Mouse (Mus musculus): ENCODE data around the gene Ppp1r10. TPM values are rescaled to one million over a fixed set of nuclear protein-coding genes. Genes with fewer than 3 reads are reported as not detected.

Ppp1r10 gene
- 30.3 TPM for polyA plus RNA-seq (2015; fragmentation: Illumina TruSeq; extraction: RNeasy Lipid Tissue Mini Kit (QIAGEN cat#74804); ENCODE audit: low read depth, low replicate concordance)

DNA sequence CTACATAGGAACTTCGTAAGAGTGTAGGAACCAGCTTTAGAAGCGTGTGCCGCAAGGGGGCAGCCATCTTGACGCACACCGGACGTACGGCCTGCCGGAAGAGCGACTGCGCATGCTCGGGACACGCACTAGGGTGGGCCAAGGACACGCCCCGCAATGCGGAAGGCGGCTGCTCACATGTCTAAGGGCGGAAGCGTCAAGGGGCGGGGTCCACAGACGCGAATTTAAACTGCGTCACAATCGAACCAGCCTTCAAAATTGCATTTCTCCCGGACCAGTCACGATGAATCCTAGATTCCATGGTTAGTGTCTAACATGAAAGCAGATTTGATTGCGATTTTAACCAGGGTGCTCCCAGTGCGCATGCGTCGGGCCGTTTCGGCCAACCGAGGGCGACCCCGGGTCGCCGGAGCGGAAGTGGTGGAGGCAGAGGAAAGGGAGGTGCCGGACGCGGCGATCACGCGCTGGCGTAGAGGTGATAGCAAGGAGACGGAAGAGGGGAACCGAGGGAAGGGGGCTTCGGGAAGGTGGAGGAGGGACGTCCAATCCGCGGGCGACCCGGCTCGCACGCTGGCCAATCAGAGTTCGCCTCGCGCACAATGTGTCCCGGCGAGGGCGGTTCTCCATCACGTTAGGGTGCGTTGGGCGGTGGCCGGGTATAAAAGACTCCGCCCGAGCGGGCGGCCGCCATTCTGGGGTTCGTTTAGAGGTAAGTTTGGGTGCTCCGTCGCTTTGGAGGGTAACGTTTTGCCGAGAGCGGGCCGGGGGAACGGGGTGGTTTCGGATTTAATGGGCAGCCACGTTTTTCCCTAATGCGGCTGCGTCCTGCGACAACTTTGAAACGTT is at the start of gene Ppp1r10, which contains the start of gene Mrps18b:
TSS of gene Ppp1r10 (plus strand) at position 138 of the 846 bp plus-strand sequence.
TSS of gene Mrps18b (minus strand) at position 93 of the 846 bp plus-strand sequence.

DNA sequence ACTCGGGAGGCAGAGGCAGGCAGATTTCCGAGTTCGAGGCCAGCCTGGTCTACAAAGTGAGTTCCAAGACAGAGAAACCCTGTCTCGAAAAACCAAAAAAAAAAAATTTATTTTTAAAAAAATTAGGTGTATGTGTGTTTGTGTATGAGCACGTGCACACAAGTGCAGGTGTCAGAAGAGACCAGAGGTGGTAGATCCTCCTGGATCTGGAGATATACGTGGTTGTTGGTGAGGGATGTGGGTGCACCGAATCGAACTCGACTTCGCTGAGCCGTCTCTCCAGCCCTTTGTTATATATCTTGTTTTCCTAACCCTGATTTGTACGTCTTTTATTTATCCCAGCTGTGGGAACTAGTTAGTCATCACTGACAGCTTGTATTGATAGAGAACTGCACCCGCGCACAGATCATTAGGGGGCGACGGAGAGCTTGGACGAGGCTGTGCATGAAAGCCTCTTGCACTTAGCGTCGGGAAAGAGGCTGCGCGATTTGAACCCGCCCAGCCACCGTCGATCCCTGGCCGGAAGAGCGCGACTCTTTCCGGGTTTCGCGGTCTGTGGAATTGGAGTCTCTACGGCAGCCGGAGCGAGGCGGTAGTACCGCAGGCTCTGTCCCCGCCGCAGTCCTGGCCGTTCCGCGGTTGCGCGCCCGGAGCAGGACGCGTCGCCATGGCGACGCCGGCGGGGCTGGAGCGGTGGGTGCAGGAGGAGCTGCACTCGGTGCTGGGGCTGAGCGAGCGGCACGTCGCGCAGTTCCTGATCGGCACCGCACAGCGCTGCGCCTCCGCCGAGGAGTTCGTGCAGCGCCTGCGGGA is 36.8 kb upstream of the Ppp1r10 start, which contains the start of gene Dhx16:
TSS of gene Dhx16 (plus strand) at position 575 of the 813 bp plus-strand sequence.

DNA sequence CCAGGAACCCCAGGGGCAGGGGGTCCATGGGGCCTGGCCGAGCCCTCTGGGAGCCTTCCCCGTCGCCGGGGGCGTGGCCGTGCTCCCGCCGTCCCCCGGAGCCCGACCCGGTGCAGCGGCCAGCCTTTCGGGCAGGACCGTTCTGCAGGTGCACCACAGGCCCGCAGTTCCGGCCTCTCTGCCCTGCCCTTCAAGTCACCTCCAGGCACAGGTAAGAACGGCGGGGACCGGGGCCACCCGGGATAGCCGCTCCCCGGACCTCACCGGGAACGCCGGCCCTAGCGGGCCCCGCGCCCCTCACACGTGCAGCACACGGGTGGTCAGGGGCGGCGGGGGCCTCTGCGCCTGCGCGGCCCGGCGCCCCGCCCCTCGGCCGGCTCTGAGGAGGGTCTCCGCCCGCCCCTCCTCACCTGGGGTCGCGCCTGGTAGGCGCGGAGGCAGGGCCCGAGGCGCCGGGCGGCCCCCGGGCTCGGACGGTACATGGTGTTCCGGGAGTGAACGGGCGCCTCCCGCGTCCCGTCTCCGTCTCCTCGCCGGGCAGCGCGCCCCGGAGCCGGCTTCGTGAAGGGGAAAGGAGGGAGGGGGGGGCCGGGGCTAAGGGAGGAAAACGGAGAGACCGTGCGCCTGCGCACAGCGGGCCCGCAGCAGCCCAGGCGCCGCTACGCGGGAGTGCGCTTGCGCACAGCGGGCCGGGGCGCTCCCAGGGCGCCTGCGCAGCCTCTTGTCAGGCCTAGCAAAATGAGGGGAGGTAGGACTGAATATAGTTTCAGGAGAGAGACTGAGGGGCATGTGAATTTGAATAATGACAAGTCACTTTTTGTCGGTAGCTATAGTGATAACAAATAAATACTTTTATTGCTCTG is 19.2 kb upstream of the Ppp1r10 start, which contains the start of gene 2310061I04Rik:
TSS of gene 2310061I04Rik (minus strand) at position 651 of the 863 bp plus-strand sequence.

DNA sequence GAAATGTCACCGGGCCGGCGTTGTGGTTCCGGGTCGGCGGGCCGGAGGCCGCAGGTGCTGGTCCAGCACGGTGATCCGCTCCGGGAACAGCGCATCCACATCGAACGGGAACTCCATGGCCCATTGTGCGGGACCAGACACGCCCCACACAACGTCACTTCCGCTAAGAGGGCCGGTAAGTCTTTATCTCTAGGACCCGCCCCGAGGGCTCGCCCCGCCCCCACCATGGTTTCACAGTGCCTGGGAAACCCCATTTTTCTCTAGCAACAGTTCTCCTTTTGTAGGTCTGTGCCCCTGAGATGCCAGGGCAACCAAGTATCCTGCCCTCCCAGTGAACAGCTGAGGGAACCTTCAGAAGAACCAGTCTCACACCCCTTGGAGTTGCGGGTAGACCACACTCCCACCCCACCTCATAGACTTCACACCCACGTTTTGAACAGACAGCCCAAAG is 6.3 kb upstream of the Ppp1r10 start, which contains the start of gene Atat1:
TSS of gene Atat1 (minus strand) at position 157 of the 451 bp plus-strand sequence.

DNA sequence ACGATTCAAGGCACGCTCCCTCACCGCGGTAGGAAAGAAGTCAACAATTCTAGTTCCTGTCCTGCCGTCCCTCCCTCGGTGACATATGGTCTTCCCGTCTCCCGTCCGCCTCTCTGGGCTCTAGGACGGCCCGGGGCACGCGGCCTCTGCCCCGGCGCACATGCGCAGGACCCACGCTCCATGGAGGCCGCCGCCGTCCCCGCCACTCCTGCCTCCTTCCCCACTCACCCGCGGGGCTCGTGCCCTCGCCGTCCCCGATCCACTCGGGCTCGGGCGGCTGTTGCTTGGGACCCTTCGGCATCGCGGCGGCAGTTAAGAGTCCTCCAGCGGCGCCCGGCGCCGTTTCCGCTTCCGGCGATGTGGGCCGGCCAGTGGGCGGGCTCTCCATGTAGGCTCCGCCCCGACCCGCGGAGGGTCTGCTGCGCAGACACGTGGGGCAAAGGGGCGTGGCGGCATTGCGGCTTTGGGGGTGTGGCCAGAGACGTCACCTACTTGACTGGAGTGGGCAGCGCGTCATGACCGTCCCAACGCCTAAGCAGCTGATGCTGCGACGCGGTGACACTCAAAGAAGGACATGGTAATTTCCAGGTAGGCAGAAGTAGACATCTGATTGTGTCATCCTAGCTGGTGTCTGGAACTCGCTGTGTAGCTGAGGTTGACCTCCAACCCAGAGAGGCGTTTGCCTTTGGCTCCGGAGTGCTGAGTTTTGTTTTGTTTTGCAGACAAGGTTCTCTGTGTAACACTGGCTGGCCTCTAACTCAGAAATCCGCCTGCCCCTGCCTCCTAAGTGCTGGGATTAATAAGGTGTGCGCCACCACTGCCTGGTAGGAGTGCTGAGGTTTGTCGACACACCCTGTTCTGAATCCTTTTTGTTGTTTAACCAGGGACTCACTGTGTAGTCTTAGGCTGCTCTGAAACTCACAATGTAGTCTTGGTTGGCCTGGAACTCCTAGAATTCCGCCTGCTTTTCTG is 53.5 kb downstream of the Ppp1r10 start, which contains the start of gene Abcf1:
TSS of gene Abcf1 (minus strand) at position 344 of the 972 bp plus-strand sequence.

DNA sequence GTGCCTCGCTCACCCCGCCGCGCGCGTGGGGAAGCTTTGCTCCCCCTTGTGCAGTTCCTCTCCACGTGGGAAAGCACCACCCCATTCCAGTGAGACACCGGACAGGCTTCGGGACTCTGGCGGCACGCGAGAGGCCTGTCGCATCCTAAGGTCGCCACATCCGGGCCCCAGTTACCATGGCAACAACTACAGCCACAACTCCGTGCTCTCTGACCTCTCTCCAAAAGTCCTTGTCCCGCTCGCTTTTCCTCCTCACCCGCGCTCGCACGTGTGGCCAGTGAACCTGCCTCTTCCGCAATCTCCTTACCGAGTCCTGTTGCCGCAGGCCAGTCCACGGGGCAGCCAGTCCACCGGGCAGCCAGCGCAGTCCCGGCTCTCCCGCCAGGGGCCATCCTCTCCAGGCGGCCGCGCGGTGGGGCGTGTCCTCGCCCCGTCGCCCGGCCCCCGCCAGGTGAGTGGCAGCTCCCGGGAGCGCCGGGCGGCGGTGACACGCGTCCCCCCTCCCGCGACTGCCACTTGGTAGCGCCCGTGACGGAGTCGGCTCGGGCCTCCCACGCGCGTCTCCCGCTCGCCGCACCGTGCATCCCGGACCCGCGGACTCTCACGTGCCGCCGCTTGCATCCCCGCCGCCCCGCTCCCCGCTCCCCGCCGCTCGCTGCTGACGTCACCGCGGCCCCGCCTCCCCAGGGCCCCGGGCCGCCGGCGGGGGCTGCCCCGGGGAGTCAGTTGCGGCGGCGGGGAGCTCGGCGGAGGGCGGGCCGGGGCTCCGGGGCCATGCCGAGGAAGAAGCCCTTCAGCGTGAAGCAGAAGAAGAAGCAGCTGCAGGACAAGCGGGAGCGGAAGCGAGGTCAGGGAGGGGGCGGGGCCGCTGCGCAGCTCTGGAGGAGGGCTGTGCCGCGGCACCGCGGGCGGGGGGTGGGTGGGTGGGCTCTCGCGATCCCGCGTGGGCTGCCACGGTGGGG is 63.4 kb downstream of the Ppp1r10 start, which contains the start of the genes Gnl1 and Prr3:
TSS of gene Gnl1 (plus strand) at position 451 of the 962 bp plus-strand sequence.
TSS of gene Prr3 (minus strand) at position 836 of the 962 bp plus-strand sequence.

Other genes starting within 250 kb of the Ppp1r10 start
- gene Vars2, start 248.8 kb upstream of the Ppp1r10 start, polyA plus RNA-seq (2015; fragmentation: Illumina TruSeq; extraction: RNeasy Lipid Tissue Mini Kit (QIAGEN cat#74804); ENCODE audit: low read depth, low replicate concordance) = 20.2 TPM
- gene Gtf2h4, start 242.7 kb upstream of the Ppp1r10 start, polyA plus RNA-seq (2015; fragmentation: Illumina TruSeq; extraction: RNeasy Lipid Tissue Mini Kit (QIAGEN cat#74804); ENCODE audit: low read depth, low replicate concordance) = 19.8 TPM
- 52.9 TPM for gene Ddr1, start 211.8 kb upstream of the Ppp1r10 start, polyA plus RNA-seq (2015; fragmentation: Illumina TruSeq; extraction: RNeasy Lipid Tissue Mini Kit (QIAGEN cat#74804); ENCODE audit: low read depth, low replicate concordance)
- 14.8 TPM for gene Ier3, start 94.8 kb upstream of the Ppp1r10 start, polyA plus RNA-seq (2015; fragmentation: Illumina TruSeq; extraction: RNeasy Lipid Tissue Mini Kit (QIAGEN cat#74804); ENCODE audit: low read depth, low replicate concordance)
- 140 TPM for gene Flot1, start 93.2 kb upstream of the Ppp1r10 start, polyA plus RNA-seq (2015; fragmentation: Illumina TruSeq; extraction: RNeasy Lipid Tissue Mini Kit (QIAGEN cat#74804); ENCODE audit: low read depth, low replicate concordance)
- 402 TPM for gene Tubb5, start 78.1 kb upstream of the Ppp1r10 start, polyA plus RNA-seq (2015; fragmentation: Illumina TruSeq; extraction: RNeasy Lipid Tissue Mini Kit (QIAGEN cat#74804); ENCODE audit: low read depth, low replicate concordance)
- gene Mdc1, start 74.9 kb upstream of the Ppp1r10 start, polyA plus RNA-seq (2015; fragmentation: Illumina TruSeq; extraction: RNeasy Lipid Tissue Mini Kit (QIAGEN cat#74804); ENCODE audit: low read depth, low replicate concordance) = 7.9 TPM
- 3.0 TPM for gene Nrm, start 55.1 kb upstream of the Ppp1r10 start, polyA plus RNA-seq (2015; fragmentation: Illumina TruSeq; extraction: RNeasy Lipid Tissue Mini Kit (QIAGEN cat#74804); ENCODE audit: low read depth, low replicate concordance)
- 8.6 TPM for gene Ppp1r18, start 50.8 kb upstream of the Ppp1r10 start, polyA plus RNA-seq (2015; fragmentation: Illumina TruSeq; extraction: RNeasy Lipid Tissue Mini Kit (QIAGEN cat#74804); ENCODE audit: low read depth, low replicate concordance)
- gene Dhx16, start 36.6 kb upstream of the Ppp1r10 start, polyA plus RNA-seq (2015; fragmentation: Illumina TruSeq; extraction: RNeasy Lipid Tissue Mini Kit (QIAGEN cat#74804); ENCODE audit: low read depth, low replicate concordance) = 27.2 TPM
- gene 2310061I04Rik, start 19.0 kb upstream of the Ppp1r10 start, polyA plus RNA-seq (2015; fragmentation: Illumina TruSeq; extraction: RNeasy Lipid Tissue Mini Kit (QIAGEN cat#74804); ENCODE audit: low read depth, low replicate concordance) = 90.2 TPM
- gene Atat1, start 6.4 kb upstream of the Ppp1r10 start, polyA plus RNA-seq (2015; fragmentation: Illumina TruSeq; extraction: RNeasy Lipid Tissue Mini Kit (QIAGEN cat#74804); ENCODE audit: low read depth, low replicate concordance) = 53.4 TPM
- gene Mrps18b, start within 50 bp of the Ppp1r10 start, polyA plus RNA-seq (2015; fragmentation: Illumina TruSeq; extraction: RNeasy Lipid Tissue Mini Kit (QIAGEN cat#74804); ENCODE audit: low read depth, low replicate concordance) = 53.1 TPM
- gene Abcf1, start 53.3 kb downstream of the Ppp1r10 start, polyA plus RNA-seq (2015; fragmentation: Illumina TruSeq; extraction: RNeasy Lipid Tissue Mini Kit (QIAGEN cat#74804); ENCODE audit: low read depth, low replicate concordance) = 64.4 TPM
- 131 TPM for gene Gnl1, start 63.4 kb downstream of the Ppp1r10 start, polyA plus RNA-seq (2015; fragmentation: Illumina TruSeq; extraction: RNeasy Lipid Tissue Mini Kit (QIAGEN cat#74804); ENCODE audit: low read depth, low replicate concordance)
- gene Prr3, start 63.8 kb downstream of the Ppp1r10 start, polyA plus RNA-seq (2015; fragmentation: Illumina TruSeq; extraction: RNeasy Lipid Tissue Mini Kit (QIAGEN cat#74804); ENCODE audit: low read depth, low replicate concordance) = 28.9 TPM
- gene H2-T24, start 104.1 kb downstream of the Ppp1r10 start, polyA plus RNA-seq (2015; fragmentation: Illumina TruSeq; extraction: RNeasy Lipid Tissue Mini Kit (QIAGEN cat#74804); ENCODE audit: low read depth, low replicate concordance) = 2.6 TPM
- gene H2-T23, start 116.4 kb downstream of the Ppp1r10 start, polyA plus RNA-seq (2015; fragmentation: Illumina TruSeq; extraction: RNeasy Lipid Tissue Mini Kit (QIAGEN cat#74804); ENCODE audit: low read depth, low replicate concordance) = 26.7 TPM
- gene H2-T22, start 126.3 kb downstream of the Ppp1r10 start, polyA plus RNA-seq (2015; fragmentation: Illumina TruSeq; extraction: RNeasy Lipid Tissue Mini Kit (QIAGEN cat#74804); ENCODE audit: low read depth, low replicate concordance) = 35.7 TPM
- not detected for gene Gm6034, start 126.5 kb downstream of the Ppp1r10 start, polyA plus RNA-seq (2015; fragmentation: Illumina TruSeq; extraction: RNeasy Lipid Tissue Mini Kit (QIAGEN cat#74804); ENCODE audit: low read depth, low replicate concordance)
- gene Gm11127, start 141.9 kb downstream of the Ppp1r10 start, polyA plus RNA-seq (2015; fragmentation: Illumina TruSeq; extraction: RNeasy Lipid Tissue Mini Kit (QIAGEN cat#74804); ENCODE audit: low read depth, low replicate concordance) = 0.46 TPM
- gene Gm19684, start 205.2 kb downstream of the Ppp1r10 start, polyA plus RNA-seq (2015; fragmentation: Illumina TruSeq; extraction: RNeasy Lipid Tissue Mini Kit (QIAGEN cat#74804); ENCODE audit: low read depth, low replicate concordance) = not detected
- not detected for gene Gm7030, start 213.0 kb downstream of the Ppp1r10 start, polyA plus RNA-seq (2015; fragmentation: Illumina TruSeq; extraction: RNeasy Lipid Tissue Mini Kit (QIAGEN cat#74804); ENCODE audit: low read depth, low replicate concordance)